Mouse (Mus musculus) kidney, adult 2 months (tissue): ENCODE measurements around the gene Eef1a2.

ENCODE experiments used
- CTCF ChIP-seq: fragments of 200-500 bp; conservative IDR thresholded peaks from 2 replicates; pipeline ENCODE4 v1.5.1; 2011; ENCODE audit warnings: low read depth, mild to moderate bottlenecking, control low read depth, low read length, moderate library complexity, mixed read lengths; ENCODE audit not compliant: insufficient read depth, insufficient read length
- POLR2A ChIP-seq: fragments of 200-500 bp; IDR thresholded peaks from one replicate; pipeline ENCODE4 v1.6.1; 2011; ENCODE audit warnings: low read depth, low read length, control low read depth

DNA sequence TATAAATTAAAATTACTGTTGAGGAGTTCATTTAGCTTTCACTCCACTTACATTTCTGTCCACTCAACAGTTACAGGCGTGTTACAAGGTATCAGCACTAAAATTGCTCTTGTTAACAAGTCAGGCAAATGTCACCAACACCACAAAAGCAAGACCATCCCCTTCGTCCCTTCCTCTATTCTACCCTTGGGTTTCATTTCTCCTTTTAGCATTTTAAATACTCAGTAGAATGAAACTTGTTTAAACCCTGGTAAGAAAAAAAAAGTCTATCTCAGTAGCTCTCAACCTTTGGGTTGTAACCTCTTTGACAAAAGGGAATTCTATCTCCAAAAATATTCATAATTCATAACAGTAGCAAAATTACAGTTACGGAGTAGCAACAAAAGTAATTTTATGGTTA lies 36.2 kb upstream of the Eef1a2 start:
- TF ChIP-seq CTCF = no peak
- no peak for TF ChIP-seq POLR2A
